Mouse (Mus musculus) embryonic facial prominence, embryonic 15.5 days (tissue): Measurements from ENCODE around the gene Mgarp. TPM values are rescaled to one million over a fixed set of nuclear protein-coding genes. Genes with fewer than 3 reads are reported as not detected.
"Not testable (repeated sequence)": the region's sequence is repeated elsewhere in the genome, so short reads cannot be mapped to it uniquely, and the experiment has no call there.

ENCODE experiments used
- ATAC-seq: fragments of 200-750 bp; cut with Nextera tagmentation; 2 replicates; pipeline ENCODE4 v1.8.0; 2017; ENCODE audit warnings: low read depth, moderate TSS enrichment; ENCODE audit not compliant: insufficient number of reproducible peaks, low FRiP score, low TSS enrichment
- H3K27ac ChIP-seq: fragments of 300-500 bp; sonication (generic); replicated peaks from 2 replicates; pipeline ENCODE4 v1.5.1; 2015; ENCODE audit warnings: mild to moderate bottlenecking, inconsistent platforms
- H3K27me3 ChIP-seq: fragments of 300-500 bp; sonication (generic); 2 replicates; pipeline ENCODE4 v1.6.1; 2015; ENCODE audit warnings: inconsistent platforms
- H3K36me3 ChIP-seq: fragments of 300-500 bp; sonication (generic); 2 replicates; pipeline ENCODE4 v1.6.1; 2015; ENCODE audit warnings: mild to moderate bottlenecking, inconsistent platforms
- H3K4me1 ChIP-seq: fragments of 300-500 bp; sonication (generic); 2 replicates; pipeline ENCODE4 v1.6.1; 2015; ENCODE audit warnings: inconsistent platforms
- H3K4me2 ChIP-seq: fragments of 300-500 bp; sonication (generic); replicated peaks from 2 replicates; pipeline ENCODE4 v1.6.1; 2015; ENCODE audit warnings: mild to moderate bottlenecking, inconsistent platforms
- H3K4me3 ChIP-seq: fragments of 300-500 bp; sonication (generic); replicated peaks from 2 replicates; pipeline ENCODE4 v1.5.1; 2015; ENCODE audit warnings: mild to moderate bottlenecking, inconsistent platforms
- H3K9ac ChIP-seq: fragments of 300-500 bp; sonication (generic); 2 replicates; pipeline ENCODE4 v1.6.1; 2015; ENCODE audit warnings: inconsistent platforms
- H3K9me3 ChIP-seq: fragments of 300-500 bp; sonication (generic); replicated peaks from 2 replicates; pipeline ENCODE4 v1.6.1; 2016; ENCODE audit warnings: inconsistent platforms
- WGBS: fragments of 180-500 bp; shearing (Covaris S2); methylation state at CpG from one replicate; pipeline ENCODE4 v1.1.7; 2015; 5-methylcytosine and 5-hydroxymethylcytosine counted together
- polyA plus RNA-seq: library from polyadenylated mRNA; unstranded; fragments of >200 nt; fragmentation: Nextera tagmentation; extraction: Ambion mirVana; gene quantifications from 2 replicates; pipeline ENCODE4 v1.2.1, GENCODE M21; 2015

The Mgarp gene
- 4.8 and 5.7 TPM in 2 replicates for polyA plus RNA-seq

- ATAC-seq, result peak; percentile 60; the same call in 1 of the 2 replicates
- H3K4me3 ChIP-seq, result peak within 1 kb of the TSS; percentile 55
- H3K4me2 ChIP-seq, result peak within 1 kb of the TSS; percentile 76
- 0 out of 2 replicates have a peak, but pooled peaks cover 10% of the 10 kb centered on the region for H3K27me3 ChIP-seq
- WGBS, result 1% methylated on average over 41 of the region's 41 CpGs
- H3K9me3 ChIP-seq, result no peaks in the 10 kb centered on the region
- H3K9ac ChIP-seq, result peak within 1 kb of the TSS; percentile 23; the same call in 1 of the 2 replicates
- H3K4me1 ChIP-seq, result peaks cover 8% of the 10 kb centered on the region; the same call in 1 of the 2 replicates
- no peaks in the 10 kb centered on the region for H3K36me3 ChIP-seq
- no peak within 1 kb of the TSS for H3K27ac ChIP-seq
Measured at GRCm38 (mm10) chr3:51396219-51397068, at the start of gene Mgarp. Gene Mgarp (minus strand): TSS chr3:51396738.

- H3K27me3 ChIP-seq, result no peaks in the 10 kb centered on the region
- no peaks in the 10 kb centered on the region for H3K9me3 ChIP-seq
- H3K4me1 ChIP-seq, result no peaks in the 10 kb centered on the region
- ATAC-seq, result no peak
- no peak overlapping the region for H3K9ac ChIP-seq
- H3K4me3 ChIP-seq, result no peak overlapping the region
- WGBS, result 90% methylated on average over 3 of the region's 3 CpGs
- peaks cover 7% of the 10 kb centered on the region; the same call in 1 of the 2 replicates for H3K36me3 ChIP-seq
- no peak overlapping the region for H3K27ac ChIP-seq
- no peak overlapping the region for H3K4me2 ChIP-seq
Measured at GRCm38 (mm10) chr3:51434871-51435595, 38.5 kb upstream of the Mgarp start.

GRCm38 (mm10) chr3:51434364-51434763 is 37.8 kb upstream of the Mgarp start:
- H3K9ac ChIP-seq, H3K4me1 ChIP-seq, ATAC-seq, H3K27ac ChIP-seq, H3K4me2 ChIP-seq, H3K9me3 ChIP-seq, H3K4me3 ChIP-seq, H3K27me3 ChIP-seq, H3K36me3 ChIP-seq: not testable (repeated sequence)
- 85% methylated on average over 5 of the region's 5 CpGs for WGBS

GRCm38 (mm10) chr3:51425394-51425793 is 28.9 kb upstream of the Mgarp start:
- H3K9me3 ChIP-seq, result no peaks in the 10 kb centered on the region
- ATAC-seq, result no peak

GRCm38 (mm10) chr3:51421921-51422320 is 25.4 kb upstream of the Mgarp start:
- ATAC-seq, result no peak
- Histone ChIP-seq H3K4me3 (no peak overlapping the region), H3K9ac (no peak overlapping the region), H3K4me1 (peaks cover 7% of the 10 kb centered on the region), H3K4me2 (no peak overlapping the region), H3K36me3 (no peaks in the 10 kb centered on the region), H3K27ac (no peak overlapping the region), H3K27me3 (no peaks in the 10 kb centered on the region), H3K9me3 (no peaks in the 10 kb centered on the region)
- WGBS, result 77% methylated on average over 3 of the region's 3 CpGs

More at GRCm38 (mm10) chr3:51425394-51425793, 28.9 kb upstream of the Mgarp start:
- H3K4me2 ChIP-seq, result no peak overlapping the region
- H3K27ac ChIP-seq, result no peak overlapping the region
- no peaks in the 10 kb centered on the region for H3K4me1 ChIP-seq
- H3K9ac ChIP-seq, result no peak overlapping the region
- no peak overlapping the region for H3K4me3 ChIP-seq
- H3K27me3 ChIP-seq, result no peaks in the 10 kb centered on the region
- H3K36me3 ChIP-seq, result no peaks in the 10 kb centered on the region

- Histone ChIP-seq H3K9ac (no peak overlapping the region), H3K4me2 (peak overlapping the region; percentile 55; the same call in 1 of the 2 replicates), H3K9me3 (no peaks in the 10 kb centered on the region), H3K36me3 (no peaks in the 10 kb centered on the region), H3K27ac (no peak overlapping the region), H3K4me1 (peaks cover 16% of the 10 kb centered on the region), H3K27me3 (no peaks in the 10 kb centered on the region), H3K4me3 (peak overlapping the region; percentile 98; the same call in 1 of the 2 replicates)
- ATAC-seq, result no peak
- 61% methylated on average over 2 of the region's 2 CpGs for WGBS
Measured at GRCm38 (mm10) chr3:51417966-51418365, 21.4 kb upstream of the Mgarp start.

DNA sequence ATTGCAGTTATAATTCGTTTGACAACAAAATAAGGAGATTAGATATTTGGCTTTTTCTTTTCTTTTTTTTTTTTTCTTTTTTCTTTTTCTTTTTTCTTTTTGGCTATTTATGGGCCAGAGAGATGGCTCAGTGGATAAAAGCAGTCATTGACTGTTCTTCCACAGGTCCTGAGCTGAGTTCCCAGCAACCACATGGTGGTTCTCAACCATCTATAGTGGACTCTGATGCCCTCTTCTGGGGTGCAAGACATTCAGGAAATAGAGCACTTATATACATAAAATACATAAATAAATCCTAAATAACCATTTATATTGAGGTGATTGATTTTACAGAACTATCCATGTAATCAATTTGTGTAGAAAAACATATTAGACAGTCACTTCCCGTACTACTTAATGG is 20.9 kb upstream of the Mgarp start:
- no peaks in the 10 kb centered on the region for H3K27me3 ChIP-seq
- WGBS, result 52% methylated on average over 2 of the region's 2 CpGs

DNA sequence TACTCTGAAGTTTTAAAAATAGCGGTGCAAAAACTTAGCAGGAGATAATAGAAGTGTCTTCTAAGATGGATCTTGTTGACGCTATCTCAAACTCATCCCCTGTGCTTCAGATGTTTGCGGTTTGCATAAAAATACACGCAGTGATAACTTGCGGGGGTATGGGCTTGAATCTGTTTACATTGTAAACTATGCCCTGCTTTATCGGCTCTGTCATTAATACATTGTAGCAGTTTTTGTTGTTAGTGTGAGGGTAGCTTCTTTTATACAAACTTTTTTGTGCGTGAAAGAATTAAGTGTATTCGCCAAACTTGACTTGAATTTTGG is 20.6 kb upstream of the Mgarp start:
- ATAC-seq, result no peak
- Histone ChIP-seq H3K4me3 (peak overlapping the region; percentile 98), H3K27me3 (no peaks in the 10 kb centered on the region), H3K9me3 (no peaks in the 10 kb centered on the region), H3K27ac (peak overlapping the region; percentile 92), H3K4me2 (peak overlapping the region; percentile 55), H3K4me1 (peaks cover 16% of the 10 kb centered on the region), H3K9ac (peak overlapping the region; percentile 93), H3K36me3 (no peaks in the 10 kb centered on the region)
- 8% methylated on average over 8 of the region's 8 CpGs for WGBS

More for the DNA sequence above, 20.9 kb upstream of the Mgarp start:
- no peaks in the 10 kb centered on the region for H3K9me3 ChIP-seq
- H3K4me2 ChIP-seq, result peak overlapping the region; percentile 55
- no peak for ATAC-seq
- H3K36me3 ChIP-seq, result no peaks in the 10 kb centered on the region
- peaks cover 16% of the 10 kb centered on the region for H3K4me1 ChIP-seq
- peak overlapping the region; percentile 98 for H3K4me3 ChIP-seq
- 0 out of 2 replicates have a peak overlapping the region, but pooled peaks have one; percentile 92 for H3K27ac ChIP-seq
- no peak overlapping the region for H3K9ac ChIP-seq

- peak; percentile 48 for ATAC-seq
- Histone ChIP-seq H3K4me3 (peak overlapping the region; percentile 98), H3K27me3 (no peaks in the 10 kb centered on the region), H3K27ac (peak overlapping the region; percentile 92), H3K4me2 (peak overlapping the region; percentile 55), H3K9ac (peak overlapping the region; percentile 93), H3K4me1 (peaks cover 16% of the 10 kb centered on the region), H3K9me3 (no peaks in the 10 kb centered on the region), H3K36me3 (no peaks in the 10 kb centered on the region)
- WGBS, result under 1% methylated on average over 57 of the region's 68 CpGs
Measured at GRCm38 (mm10) chr3:51416364-51417134, 20.0 kb upstream of the Mgarp start.

GRCm38 (mm10) chr3:51416073-51416363 is 19.5 kb upstream of the Mgarp start:
- peak overlapping the region; percentile 98 for H3K4me3 ChIP-seq
- ATAC-seq, result peak; percentile 56; the same call in 1 of the 2 replicates
- peaks cover 16% of the 10 kb centered on the region for H3K4me1 ChIP-seq
- H3K9me3 ChIP-seq, result no peaks in the 10 kb centered on the region
- WGBS, result under 1% methylated on average over 30 of the region's 30 CpGs
- H3K27ac ChIP-seq, result peak overlapping the region; percentile 92
- no peaks in the 10 kb centered on the region for H3K36me3 ChIP-seq
- H3K9ac ChIP-seq, result peak overlapping the region; percentile 93
- no peaks in the 10 kb centered on the region for H3K27me3 ChIP-seq
- peak overlapping the region; percentile 55 for H3K4me2 ChIP-seq
